Mouse (Mus musculus): ENCODE measurements around the gene Tnfrsf13c. TPM values are rescaled to one million over a fixed set of nuclear protein-coding genes. Genes with fewer than 3 reads are reported as not detected.

Gene Tnfrsf13c
- polyA plus RNA-seq, 1 experiment from 2014 or later: 0.12 TPM

- Histone ChIP-seq H3K9ac (no peak overlapping the region), H3K9me3 (no peaks in the 10 kb centered on the region), H3K4me3 (no peak overlapping the region), H3K27ac (no peak overlapping the region), H3K27me3 (no peaks in the 10 kb centered on the region), H3K4me1 (no peaks in the 10 kb centered on the region), H3K36me3 (peaks cover 86% of the 10 kb centered on the region), H3K4me2 (no peak overlapping the region)
- no peak for ATAC-seq (ENCODE audit: borderline replicate concordance, extremely low read depth, low FRiP score, low TSS enrichment)
- WGBS: 95% methylated on average over 10 of the region's 10 CpGs
These were observed 35.5 kb downstream of the Tnfrsf13c start for GRCm38 (mm10) chr15:82188481-82189240.

- Histone ChIP-seq H3K9me3 (no peaks in the 10 kb centered on the region), H3K9ac (no peak overlapping the region), H3K4me2 (no peak overlapping the region), H3K27me3 (no peaks in the 10 kb centered on the region), H3K27ac (no peak overlapping the region), H3K4me3 (no peak overlapping the region), H3K4me1 (no peaks in the 10 kb centered on the region), H3K36me3 (peaks cover 86% of the 10 kb centered on the region)
- no peak for ATAC-seq (ENCODE audit: borderline replicate concordance, extremely low read depth, low FRiP score, low TSS enrichment)
- WGBS: 91% methylated on average over 1 of the region's 1 CpGs
These were observed 36.2 kb downstream of the Tnfrsf13c start for GRCm38 (mm10) chr15:82187924-82188323.

GRCm38 (mm10) chr15:82187401-82187800, 36.8 kb downstream of the Tnfrsf13c start:
- no peak for ATAC-seq (ENCODE audit: borderline replicate concordance, extremely low read depth, low FRiP score, low TSS enrichment)
- no peaks in the 10 kb centered on the region for H3K4me1 ChIP-seq
- H3K9ac ChIP-seq: no peak overlapping the region
- H3K4me2 ChIP-seq: no peak overlapping the region
- H3K36me3 ChIP-seq: peaks cover 86% of the 10 kb centered on the region
- H3K9me3 ChIP-seq: no peaks in the 10 kb centered on the region
- no peak overlapping the region for H3K27ac ChIP-seq
- no peaks in the 10 kb centered on the region for H3K27me3 ChIP-seq
- H3K4me3 ChIP-seq: no peak overlapping the region
- WGBS: 85% methylated on average over 4 of the region's 4 CpGs

GRCm38 (mm10) chr15:82186931-82187330, 37.2 kb downstream of the Tnfrsf13c start:
- H3K36me3 ChIP-seq: peaks cover 86% of the 10 kb centered on the region
- 82% methylated on average over 5 of the region's 5 CpGs for WGBS

GRCm38 (mm10) chr15:82186131-82186530, 38.0 kb downstream of the Tnfrsf13c start:
- Histone ChIP-seq H3K4me2 (no peak overlapping the region), H3K27me3 (no peaks in the 10 kb centered on the region), H3K4me1 (no peaks in the 10 kb centered on the region), H3K9ac (no peak overlapping the region), H3K4me3 (no peak overlapping the region), H3K36me3 (peaks cover 86% of the 10 kb centered on the region), H3K27ac (no peak overlapping the region), H3K9me3 (no peaks in the 10 kb centered on the region)
- no peak for ATAC-seq (ENCODE audit: borderline replicate concordance, extremely low read depth, low FRiP score, low TSS enrichment)
- WGBS: 67% methylated on average over 14 of the region's 14 CpGs

More at GRCm38 (mm10) chr15:82186931-82187330, 37.2 kb downstream of the Tnfrsf13c start:
- no peak for ATAC-seq (ENCODE audit: borderline replicate concordance, extremely low read depth, low FRiP score, low TSS enrichment)
- Histone ChIP-seq H3K4me1 (no peaks in the 10 kb centered on the region), H3K27ac (no peak overlapping the region), H3K4me2 (no peak overlapping the region), H3K9me3 (no peaks in the 10 kb centered on the region), H3K9ac (no peak overlapping the region), H3K27me3 (no peaks in the 10 kb centered on the region), H3K4me3 (no peak overlapping the region)

GRCm38 (mm10) chr15:82185062-82185783, 38.9 kb downstream of the Tnfrsf13c start:
- Histone ChIP-seq H3K4me1 (no peaks in the 10 kb centered on the region), H3K9ac (no peak overlapping the region), H3K4me2 (no peak overlapping the region), H3K4me3 (no peak overlapping the region), H3K9me3 (no peaks in the 10 kb centered on the region), H3K36me3 (peaks cover 94% of the 10 kb centered on the region), H3K27ac (no peak overlapping the region), H3K27me3 (no peaks in the 10 kb centered on the region)
- no peak for ATAC-seq (ENCODE audit: borderline replicate concordance, extremely low read depth, low FRiP score, low TSS enrichment)
- 79% methylated on average over 14 of the region's 14 CpGs for WGBS

GRCm38 (mm10) chr15:82184656-82185055, 39.5 kb downstream of the Tnfrsf13c start:
- Histone ChIP-seq H3K4me1 (no peaks in the 10 kb centered on the region), H3K9ac (no peak overlapping the region), H3K4me2 (no peak overlapping the region), H3K27me3 (no peaks in the 10 kb centered on the region), H3K36me3 (peaks cover 100% of the 10 kb centered on the region), H3K27ac (no peak overlapping the region), H3K9me3 (no peaks in the 10 kb centered on the region), H3K4me3 (no peak overlapping the region)
- no peak for ATAC-seq (ENCODE audit: borderline replicate concordance, extremely low read depth, low FRiP score, low TSS enrichment)
- 79% methylated on average over 10 of the region's 10 CpGs for WGBS

- no peak overlapping the region for H3K4me2 ChIP-seq
- no peaks in the 10 kb centered on the region for H3K4me1 ChIP-seq
- no peaks in the 10 kb centered on the region for H3K27me3 ChIP-seq
- H3K9ac ChIP-seq: no peak overlapping the region
- no peak overlapping the region for H3K27ac ChIP-seq
- no peaks in the 10 kb centered on the region for H3K9me3 ChIP-seq
- 0 out of 2 replicates have a peak, but pooled peaks have one; percentile 5 for ATAC-seq (ENCODE audit: borderline replicate concordance, extremely low read depth, low FRiP score, low TSS enrichment)
- H3K4me3 ChIP-seq: no peak overlapping the region
- 76% methylated on average over 7 of the region's 7 CpGs for WGBS
- peaks cover 100% of the 10 kb centered on the region for H3K36me3 ChIP-seq
These were observed 40.0 kb downstream of the Tnfrsf13c start for GRCm38 (mm10) chr15:82184183-82184582.

GRCm38 (mm10) chr15:82183596-82183995, 40.6 kb downstream of the Tnfrsf13c start:
- 56% methylated on average over 10 of the region's 10 CpGs for WGBS

GRCm38 (mm10) chr15:82182311-82182710, 41.9 kb downstream of the Tnfrsf13c start:
- H3K4me1 ChIP-seq: no peaks in the 10 kb centered on the region
- no peak overlapping the region for H3K4me2 ChIP-seq
- ATAC-seq (ENCODE audit: borderline replicate concordance, extremely low read depth, low FRiP score, low TSS enrichment): no peak
- peaks cover 100% of the 10 kb centered on the region for H3K36me3 ChIP-seq
- WGBS: 96% methylated on average over 4 of the region's 4 CpGs
- H3K27ac ChIP-seq: no peak overlapping the region
- H3K9me3 ChIP-seq: no peaks in the 10 kb centered on the region
- no peak overlapping the region for H3K9ac ChIP-seq
- no peak overlapping the region for H3K4me3 ChIP-seq
- H3K27me3 ChIP-seq: no peaks in the 10 kb centered on the region

More at GRCm38 (mm10) chr15:82183596-82183995, 40.6 kb downstream of the Tnfrsf13c start:
- Histone ChIP-seq H3K27ac (no peak overlapping the region), H3K4me3 (no peak overlapping the region), H3K27me3 (no peaks in the 10 kb centered on the region), H3K9ac (no peak overlapping the region), H3K9me3 (no peaks in the 10 kb centered on the region), H3K4me2 (no peak overlapping the region), H3K4me1 (no peaks in the 10 kb centered on the region), H3K36me3 (peaks cover 100% of the 10 kb centered on the region)
- ATAC-seq (ENCODE audit: borderline replicate concordance, extremely low read depth, low FRiP score, low TSS enrichment): no peak

GRCm38 (mm10) chr15:82181131-82181530, 43.0 kb downstream of the Tnfrsf13c start:
- Histone ChIP-seq H3K4me1 (no peaks in the 10 kb centered on the region), H3K4me2 (no peak overlapping the region), H3K27ac (no peak overlapping the region), H3K4me3 (no peak overlapping the region), H3K9ac (no peak overlapping the region), H3K27me3 (no peaks in the 10 kb centered on the region), H3K9me3 (no peaks in the 10 kb centered on the region), H3K36me3 (peaks cover 99% of the 10 kb centered on the region)
- ATAC-seq (ENCODE audit: borderline replicate concordance, extremely low read depth, low FRiP score, low TSS enrichment): no peak
- 70% methylated on average over 5 of the region's 5 CpGs for WGBS

- H3K4me3 ChIP-seq: no peak overlapping the region
- H3K9ac ChIP-seq: no peak overlapping the region
- 88% methylated on average over 7 of the region's 7 CpGs for WGBS
- no peaks in the 10 kb centered on the region for H3K9me3 ChIP-seq
- no peak overlapping the region for H3K4me2 ChIP-seq
- no peaks in the 10 kb centered on the region for H3K4me1 ChIP-seq
- no peak overlapping the region for H3K27ac ChIP-seq
- ATAC-seq (ENCODE audit: borderline replicate concordance, extremely low read depth, low FRiP score, low TSS enrichment): no peak
- H3K36me3 ChIP-seq: peaks cover 95% of the 10 kb centered on the region
- no peaks in the 10 kb centered on the region for H3K27me3 ChIP-seq
These were observed 46.4 kb downstream of the Tnfrsf13c start for GRCm38 (mm10) chr15:82177743-82178290.

Measured in lung, embryonic 15.5 days (tissue).